Mouse (Mus musculus): Measurements from ENCODE around the gene Bpifb3. TPM values are rescaled to one million over a fixed set of nuclear protein-coding genes. Genes with fewer than 3 reads are reported as not detected.

Gene Bpifb3
- polyA plus RNA-seq, 1 experiment from 2014 or later = not detected

Other genes with a start within 250 kb of the Bpifb3 start
- 0.09 and 0.12 TPM in 2 replicates for gene Dnmt3c, start 221.6 kb upstream of the Bpifb3 start, polyA plus RNA-seq (2015; fragmentation: Nextera tagmentation; extraction: Ambion mirVana)
- gene Mapre1, start 177.0 kb upstream of the Bpifb3 start, polyA plus RNA-seq (2015; fragmentation: Nextera tagmentation; extraction: Ambion mirVana) = 338 and 342 TPM in 2 replicates
- not detected in 2 replicates for gene Efcab8, start 138.3 kb upstream of the Bpifb3 start, polyA plus RNA-seq (2015; fragmentation: Nextera tagmentation; extraction: Ambion mirVana)
- gene Sun5, start 47.1 kb upstream of the Bpifb3 start, polyA plus RNA-seq (2015; fragmentation: Nextera tagmentation; extraction: Ambion mirVana) = not detected in 2 replicates
- gene Bpifb2, start 43.2 kb upstream of the Bpifb3 start, polyA plus RNA-seq (2015; fragmentation: Nextera tagmentation; extraction: Ambion mirVana) = not detected in 2 replicates
- 0.12 TPM in 1 of 2 replicates, not detected in the other for gene Bpifb6, start 17.8 kb upstream of the Bpifb3 start, polyA plus RNA-seq (2015; fragmentation: Nextera tagmentation; extraction: Ambion mirVana)
- gene Bpifb4, start 20.0 kb downstream of the Bpifb3 start, polyA plus RNA-seq (2015; fragmentation: Nextera tagmentation; extraction: Ambion mirVana) = not detected in 2 replicates
- gene Bpifa6, start 56.7 kb downstream of the Bpifb3 start, polyA plus RNA-seq (2015; fragmentation: Nextera tagmentation; extraction: Ambion mirVana) = not detected in 2 replicates
- gene Bpifa2, start 90.0 kb downstream of the Bpifb3 start, polyA plus RNA-seq (2015; fragmentation: Nextera tagmentation; extraction: Ambion mirVana) = not detected in 2 replicates
- gene Bpifa3, start 212.1 kb downstream of the Bpifb3 start, polyA plus RNA-seq (2015; fragmentation: Nextera tagmentation; extraction: Ambion mirVana) = not detected in 2 replicates
- 51.3 TPM in 1 of 2 replicates, not detected in the other for gene Bpifa1, start 224.7 kb downstream of the Bpifb3 start, polyA plus RNA-seq (2015; fragmentation: Nextera tagmentation; extraction: Ambion mirVana)
- gene Bpifa5, start 244.4 kb downstream of the Bpifb3 start, polyA plus RNA-seq (2015; fragmentation: Nextera tagmentation; extraction: Ambion mirVana) = not detected in 2 replicates